Mouse (Mus musculus) cerebellum, adult 11 months (tissue): ENCODE measurements around the gene 1700028K03Rik.

Experiments
- DNase-seq: peaks from one replicate; pipeline ENCODE4 v3.0.0; 2022

The 1700028K03Rik gene

GRCm38 (mm10) chr5:107534581-107534980 lies at the start of gene 1700028K03Rik:
1700028K03Rik (plus strand) TSS chr5:107534709.
- no peak for DNase-seq

GRCm38 (mm10) chr5:107488996-107489395 lies 45.5 kb upstream of the 1700028K03Rik start:
- no peak for DNase-seq

- no peak for DNase-seq
Observed at GRCm38 (mm10) chr5:107491036-107491435, 43.5 kb upstream of the 1700028K03Rik start.

GRCm38 (mm10) chr5:107492471-107492870 lies 42.0 kb upstream of the 1700028K03Rik start:
- no peak for DNase-seq

- DNase-seq: no peak
Observed at GRCm38 (mm10) chr5:107494759-107495158, 39.8 kb upstream of the 1700028K03Rik start.

- DNase-seq: peak; percentile 78
Observed at GRCm38 (mm10) chr5:107496047-107496446, 38.5 kb upstream of the 1700028K03Rik start.

GRCm38 (mm10) chr5:107497519-107498501 lies 36.7 kb upstream of the 1700028K03Rik start:
- DNase-seq: peak; percentile 46

GRCm38 (mm10) chr5:107498806-107499310 lies 35.7 kb upstream of the 1700028K03Rik start:
- DNase-seq: no peak

GRCm38 (mm10) chr5:107499891-107500535 lies 34.5 kb upstream of the 1700028K03Rik start:
- peak; percentile 67 for DNase-seq

- DNase-seq: no peak
Observed at GRCm38 (mm10) chr5:107500741-107501140, 33.8 kb upstream of the 1700028K03Rik start.

GRCm38 (mm10) chr5:107507321-107507720 lies 27.2 kb upstream of the 1700028K03Rik start, which contains the start of gene Gm42669:
Gm42669 (plus strand) TSS chr5:107507621.
- DNase-seq: no peak

GRCm38 (mm10) chr5:107510503-107510902 lies 24.0 kb upstream of the 1700028K03Rik start:
- DNase-seq: no peak

- no peak for DNase-seq
Observed at GRCm38 (mm10) chr5:107511326-107511725, 23.2 kb upstream of the 1700028K03Rik start.

- peak; percentile 51 for DNase-seq
Observed at GRCm38 (mm10) chr5:107513583-107513982, 20.9 kb upstream of the 1700028K03Rik start.

GRCm38 (mm10) chr5:107515453-107515852 lies 19.1 kb upstream of the 1700028K03Rik start:
- no peak for DNase-seq

GRCm38 (mm10) chr5:107516087-107516486 lies 18.4 kb upstream of the 1700028K03Rik start:
- DNase-seq: no peak

- DNase-seq: no peak
Observed at GRCm38 (mm10) chr5:107518602-107519001, 15.9 kb upstream of the 1700028K03Rik start.

GRCm38 (mm10) chr5:107521386-107521785 lies 13.1 kb upstream of the 1700028K03Rik start:
- no peak for DNase-seq

GRCm38 (mm10) chr5:107521897-107522296 lies 12.6 kb upstream of the 1700028K03Rik start:
- no peak for DNase-seq

GRCm38 (mm10) chr5:107524281-107524680 lies 10.2 kb upstream of the 1700028K03Rik start:
- no peak for DNase-seq

GRCm38 (mm10) chr5:107528856-107529255 lies 5.7 kb upstream of the 1700028K03Rik start:
- no peak for DNase-seq

GRCm38 (mm10) chr5:107533590-107533989 lies 919 bp upstream of the 1700028K03Rik start:
- no peak for DNase-seq

- DNase-seq: no peak
Observed at GRCm38 (mm10) chr5:107541696-107542095, 7.2 kb downstream of the 1700028K03Rik start.
